Mouse (Mus musculus) midbrain, embryonic 12.5 days (tissue): ENCODE measurements around the gene Hivep3. TPM values are rescaled to one million over a fixed set of nuclear protein-coding genes. Genes with fewer than 3 reads are reported as not detected.

ENCODE experiments used
- ATAC-seq: fragments of 200-750 bp; cut with Nextera tagmentation; 2 replicates; pipeline ENCODE4 v1.8.0; 2017; ENCODE audit warnings: low read depth, moderate TSS enrichment, moderate library complexity; ENCODE audit not compliant: low FRiP score
- H3K27ac ChIP-seq: fragments of 300-500 bp; sonication (generic); replicated peaks from 2 replicates; pipeline ENCODE4 v1.5.1; 2016; ENCODE audit warnings: mild to moderate bottlenecking
- H3K27me3 ChIP-seq: fragments of 300-500 bp; sonication (generic); 2 replicates; pipeline ENCODE4 v1.6.1; 2016; ENCODE audit warnings: mild to moderate bottlenecking
- H3K36me3 ChIP-seq: fragments of 300-500 bp; sonication (generic); 2 replicates; pipeline ENCODE4 v1.6.1; 2016
- H3K4me1 ChIP-seq: fragments of 300-500 bp; sonication (generic); 2 replicates; pipeline ENCODE4 v1.6.1; 2016
- H3K4me2 ChIP-seq: fragments of 300-500 bp; sonication (generic); replicated peaks from 2 replicates; pipeline ENCODE4 v1.6.1; 2016; ENCODE audit warnings: mild to moderate bottlenecking, moderate library complexity
- H3K4me3 ChIP-seq: fragments of 300-500 bp; sonication (generic); 2 replicates; pipeline ENCODE4 v1.5.1; 2016; ENCODE audit warnings: mild to moderate bottlenecking
- H3K9ac ChIP-seq: fragments of 300-500 bp; sonication (generic); replicated peaks from 2 replicates; pipeline ENCODE4 v1.6.1; 2016; ENCODE audit warnings: mild to moderate bottlenecking, moderate library complexity
- H3K9me3 ChIP-seq: fragments of 300-500 bp; sonication (generic); 2 replicates; pipeline ENCODE4 v1.6.1; 2016; ENCODE audit warnings: mild to moderate bottlenecking
- WGBS: fragments of 180-500 bp; shearing (Covaris S2); methylation state at CpG from one replicate; pipeline ENCODE4 v1.1.7; 2016; 5-methylcytosine and 5-hydroxymethylcytosine counted together
- polyA plus RNA-seq: library from polyadenylated mRNA; unstranded; fragments of >200 nt; fragmentation: Nextera tagmentation; extraction: Ambion mirVana; gene quantifications from 2 replicates; pipeline ENCODE4 v1.2.1, GENCODE M21; 2016

Gene Hivep3
- polyA plus RNA-seq, 1 experiment from 2014 or later: 4.5 TPM

DNA sequence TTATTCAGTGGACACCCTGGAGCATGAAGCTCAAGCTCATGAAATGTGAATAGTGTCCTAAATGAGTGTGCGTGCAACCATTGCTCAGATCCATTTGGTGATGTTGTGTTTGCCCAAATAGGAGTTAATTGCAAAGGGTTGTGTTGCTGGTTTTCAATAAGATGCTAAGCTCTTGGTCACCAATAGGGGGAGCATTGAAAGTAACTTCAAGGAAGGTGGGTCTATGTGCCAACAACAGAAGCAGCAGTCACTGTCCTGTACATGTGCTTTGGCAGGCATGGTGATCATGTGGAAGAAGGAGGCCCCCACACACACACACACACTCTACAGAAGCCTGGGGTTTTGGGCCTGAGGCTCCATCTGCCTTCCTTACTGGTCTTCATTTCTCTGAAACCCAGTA lies 262.8 kb downstream of the Hivep3 start:
- H3K27ac ChIP-seq: no peak overlapping the region
- H3K9me3 ChIP-seq: no peaks in the 10 kb centered on the region
- WGBS: 87% methylated on average over 1 of the region's 1 CpGs
- no peaks in the 10 kb centered on the region for H3K4me1 ChIP-seq
- H3K4me2 ChIP-seq: no peak overlapping the region
- H3K4me3 ChIP-seq: no peak overlapping the region
- no peak overlapping the region for H3K9ac ChIP-seq
- H3K27me3 ChIP-seq: no peaks in the 10 kb centered on the region
- ATAC-seq: no peak
- no peaks in the 10 kb centered on the region for H3K36me3 ChIP-seq

DNA sequence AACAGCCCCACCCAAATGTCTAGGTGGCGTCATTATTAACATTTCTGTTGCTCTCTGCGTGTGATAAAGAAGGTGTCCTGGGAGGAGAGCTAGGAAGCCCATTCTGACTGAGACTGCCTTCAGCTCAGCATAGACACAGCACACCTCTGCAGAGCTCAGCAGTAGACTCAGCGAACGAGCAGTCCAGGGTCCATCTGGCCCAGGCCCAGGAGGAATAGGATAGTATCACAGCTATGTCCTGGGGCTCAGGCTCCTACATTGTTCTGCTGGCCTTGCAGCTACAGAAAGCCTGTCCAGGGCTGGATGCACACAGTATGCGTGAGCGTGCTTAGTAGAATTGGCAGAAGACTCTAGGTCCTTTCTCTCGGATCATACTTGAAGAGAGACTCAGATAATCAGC lies 263.8 kb downstream of the Hivep3 start:
- no peaks in the 10 kb centered on the region for H3K9me3 ChIP-seq
- H3K4me1 ChIP-seq: no peaks in the 10 kb centered on the region
- H3K27ac ChIP-seq: no peak overlapping the region
- ATAC-seq: no peak
- H3K4me2 ChIP-seq: no peak overlapping the region
- H3K36me3 ChIP-seq: no peaks in the 10 kb centered on the region
- 89% methylated on average over 7 of the region's 7 CpGs for WGBS
- H3K9ac ChIP-seq: no peak overlapping the region
- H3K4me3 ChIP-seq: no peak overlapping the region
- H3K27me3 ChIP-seq: no peaks in the 10 kb centered on the region

DNA sequence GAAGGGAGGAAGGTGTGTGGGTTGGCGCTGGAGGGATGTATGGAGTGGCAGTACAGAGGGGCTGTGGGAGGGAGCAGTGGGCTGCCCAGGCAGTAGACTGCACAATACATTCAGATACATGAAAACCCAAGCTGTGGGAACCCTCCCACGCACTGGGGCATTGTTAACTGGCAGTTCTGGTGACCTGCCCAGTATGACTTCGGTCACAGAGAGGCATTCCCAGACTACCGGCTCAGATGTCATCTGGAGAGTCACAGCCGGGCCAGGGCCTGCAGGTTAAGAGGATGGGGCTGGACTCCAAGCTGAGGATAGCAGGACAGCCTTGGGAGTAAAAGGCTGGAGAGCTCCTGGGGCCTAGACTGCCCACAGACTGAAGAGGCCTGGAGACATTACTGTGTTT lies 265.3 kb downstream of the Hivep3 start:
- WGBS: 70% methylated on average over 5 of the region's 5 CpGs
- no peak for ATAC-seq
- Histone ChIP-seq H3K9ac (no peak overlapping the region), H3K4me2 (no peak overlapping the region), H3K9me3 (no peaks in the 10 kb centered on the region), H3K27me3 (no peaks in the 10 kb centered on the region), H3K27ac (no peak overlapping the region), H3K4me3 (no peak overlapping the region), H3K36me3 (no peaks in the 10 kb centered on the region), H3K4me1 (no peaks in the 10 kb centered on the region)

DNA sequence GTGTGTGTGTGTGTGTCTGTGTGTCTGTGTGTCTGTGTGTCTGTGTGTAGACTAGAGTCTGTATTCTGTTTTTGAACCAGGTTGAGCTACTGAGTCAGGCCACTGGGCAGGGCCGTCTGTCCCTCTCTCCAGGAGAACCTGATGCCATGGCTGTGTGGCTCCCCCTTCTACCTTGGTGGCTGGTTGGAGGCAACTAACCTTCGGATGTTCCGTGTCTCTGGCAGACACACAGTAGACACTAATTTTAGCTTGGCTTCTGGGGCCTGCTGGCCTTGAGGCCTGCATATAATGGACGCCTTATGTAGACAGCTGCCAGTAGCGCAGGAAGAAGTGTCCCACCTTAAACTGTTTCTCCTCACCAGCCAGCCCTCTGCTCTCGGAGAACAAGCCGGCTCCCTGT lies 267.3 kb downstream of the Hivep3 start:
- no peaks in the 10 kb centered on the region for H3K4me1 ChIP-seq
- no peak overlapping the region for H3K4me3 ChIP-seq
- H3K9ac ChIP-seq: no peak overlapping the region
- H3K27me3 ChIP-seq: no peaks in the 10 kb centered on the region
- H3K4me2 ChIP-seq: no peak overlapping the region
- WGBS: 75% methylated on average over 7 of the region's 7 CpGs
- no peaks in the 10 kb centered on the region for H3K9me3 ChIP-seq
- ATAC-seq: no peak
- no peaks in the 10 kb centered on the region for H3K36me3 ChIP-seq
- no peak overlapping the region for H3K27ac ChIP-seq

DNA sequence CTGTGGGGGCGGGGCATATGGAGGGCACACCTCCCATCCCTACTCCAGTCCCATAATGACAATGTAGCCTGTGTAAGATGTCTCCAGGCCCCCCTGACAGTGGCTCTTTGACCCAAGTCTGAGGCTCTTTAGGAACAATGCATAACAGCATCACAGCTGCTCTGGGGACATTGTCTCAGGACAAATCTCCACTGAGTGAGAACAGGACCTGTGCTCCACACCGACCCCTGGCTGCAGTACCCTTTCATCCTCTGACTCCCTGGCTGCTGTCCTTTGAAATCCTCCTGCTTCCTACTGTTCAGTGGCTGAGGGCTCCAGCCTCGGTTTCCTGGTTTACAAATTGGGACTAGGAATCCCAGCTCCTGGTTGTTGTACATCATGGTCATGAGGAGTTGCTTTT lies 269.4 kb downstream of the Hivep3 start:
- Histone ChIP-seq H3K27me3 (no peaks in the 10 kb centered on the region), H3K36me3 (no peaks in the 10 kb centered on the region), H3K27ac (no peak overlapping the region), H3K4me3 (no peak overlapping the region), H3K4me2 (no peak overlapping the region), H3K9me3 (no peaks in the 10 kb centered on the region), H3K9ac (no peak overlapping the region), H3K4me1 (no peaks in the 10 kb centered on the region; the same call in 1 of the 2 replicates)
- ATAC-seq: no peak
- WGBS: 46% methylated on average over 3 of the region's 3 CpGs

DNA sequence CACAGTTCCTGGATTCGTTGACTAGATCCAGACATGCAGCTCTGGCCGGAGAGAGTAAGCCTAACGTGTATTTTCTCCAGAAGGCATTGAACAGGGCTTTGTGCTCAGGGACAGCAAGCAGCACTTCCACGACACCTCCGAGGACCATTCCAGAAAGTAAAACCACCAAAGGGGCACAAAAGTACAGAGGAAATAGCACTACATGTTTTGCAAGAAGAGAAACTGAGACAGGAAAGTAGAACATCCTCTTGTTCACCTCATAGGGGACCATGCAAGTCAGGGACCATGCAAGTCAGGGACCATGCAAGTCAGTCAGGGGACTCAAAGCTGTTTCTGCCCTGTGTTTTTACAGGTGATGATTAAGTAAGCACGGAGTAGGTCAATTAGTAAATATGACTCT lies 272.5 kb downstream of the Hivep3 start:
- H3K9ac ChIP-seq: no peak overlapping the region
- no peak overlapping the region for H3K27ac ChIP-seq
- 82% methylated on average over 6 of the region's 6 CpGs for WGBS
- H3K36me3 ChIP-seq: no peaks in the 10 kb centered on the region
- H3K4me1 ChIP-seq: peaks cover 2% of the 10 kb centered on the region; the same call in 1 of the 2 replicates
- no peaks in the 10 kb centered on the region for H3K27me3 ChIP-seq
- H3K9me3 ChIP-seq: no peaks in the 10 kb centered on the region
- no peak overlapping the region for H3K4me3 ChIP-seq
- no peak overlapping the region for H3K4me2 ChIP-seq
- no peak for ATAC-seq

DNA sequence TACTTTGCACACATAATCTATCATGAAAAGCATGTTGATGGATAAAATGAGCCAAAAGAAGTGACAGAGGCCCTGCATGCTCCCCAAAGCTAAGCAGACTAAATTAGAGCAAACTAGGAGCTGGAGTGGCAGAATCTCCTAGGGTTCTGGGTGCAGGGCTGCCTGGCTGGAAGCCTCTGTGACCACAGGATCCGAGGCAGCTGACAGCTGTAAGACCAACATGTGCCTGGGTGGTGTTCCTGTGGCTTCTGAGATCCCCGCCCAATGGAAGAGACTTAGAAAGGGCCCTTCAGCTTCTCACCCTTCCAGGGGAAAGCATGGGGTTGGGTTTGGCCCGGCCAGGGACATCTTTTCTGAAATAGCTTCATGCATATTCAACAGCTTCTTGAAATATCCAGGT lies 274.3 kb downstream of the Hivep3 start:
- Histone ChIP-seq H3K27me3 (no peaks in the 10 kb centered on the region), H3K9me3 (no peaks in the 10 kb centered on the region), H3K4me3 (no peak overlapping the region), H3K27ac (no peak overlapping the region), H3K9ac (no peak overlapping the region), H3K36me3 (no peaks in the 10 kb centered on the region), H3K4me2 (no peak overlapping the region), H3K4me1 (peaks cover 2% of the 10 kb centered on the region; the same call in 1 of the 2 replicates)
- WGBS: 65% methylated on average over 3 of the region's 3 CpGs
- no peak for ATAC-seq

DNA sequence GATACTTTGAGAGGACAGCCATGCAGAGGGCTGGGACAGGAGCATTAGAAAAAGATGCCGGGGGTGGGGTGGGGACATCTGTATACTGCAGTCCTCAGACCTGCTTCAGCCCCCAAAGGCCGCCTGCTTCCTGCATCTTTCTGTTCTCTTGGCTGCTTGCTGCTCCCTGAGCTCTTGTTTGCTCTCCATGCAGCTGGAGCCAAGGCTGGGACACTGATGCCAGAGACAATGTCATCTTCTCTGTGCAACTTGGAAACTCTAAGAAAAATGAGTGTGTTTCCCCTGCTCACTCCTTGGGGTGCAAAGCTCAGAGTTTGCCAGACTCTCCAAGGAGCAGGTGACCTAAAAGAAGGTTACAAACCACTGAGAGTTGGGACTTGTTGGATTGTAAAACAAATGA lies 275.6 kb downstream of the Hivep3 start:
- Histone ChIP-seq H3K36me3 (no peaks in the 10 kb centered on the region), H3K27ac (no peak overlapping the region), H3K9ac (no peak overlapping the region), H3K9me3 (no peaks in the 10 kb centered on the region), H3K4me3 (no peak overlapping the region), H3K27me3 (no peaks in the 10 kb centered on the region), H3K4me2 (no peak overlapping the region), H3K4me1 (peaks cover 2% of the 10 kb centered on the region; the same call in 1 of the 2 replicates)
- ATAC-seq: no peak
- WGBS: 69% methylated on average over 2 of the region's 2 CpGs

DNA sequence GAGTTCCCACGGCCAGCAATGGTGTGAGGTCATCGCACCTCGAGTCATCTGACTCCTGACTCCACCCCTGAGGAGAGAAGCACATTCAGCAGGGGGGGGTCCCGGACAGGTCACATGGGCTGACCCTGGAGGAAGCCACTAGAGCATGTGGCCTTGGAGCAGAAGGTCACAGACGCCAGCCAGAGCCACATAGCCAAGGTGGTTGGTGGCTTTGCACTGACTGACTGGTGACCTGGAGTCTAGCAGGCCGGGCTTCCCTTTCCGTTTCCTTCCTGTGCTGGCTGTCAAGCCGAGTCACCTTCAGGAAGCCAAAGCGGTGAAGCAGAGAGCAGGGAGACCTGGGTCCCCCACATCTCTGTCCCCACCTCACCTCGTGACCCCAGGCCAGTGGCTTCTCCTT lies 278.2 kb downstream of the Hivep3 start:
- no peaks in the 10 kb centered on the region for H3K9me3 ChIP-seq
- H3K4me1 ChIP-seq: peaks cover 2% of the 10 kb centered on the region; the same call in 1 of the 2 replicates
- no peaks in the 10 kb centered on the region for H3K27me3 ChIP-seq
- ATAC-seq: no peak
- 78% methylated on average over 10 of the region's 10 CpGs for WGBS
- no peak overlapping the region for H3K27ac ChIP-seq
- H3K36me3 ChIP-seq: no peaks in the 10 kb centered on the region
- H3K4me2 ChIP-seq: no peak overlapping the region
- no peak overlapping the region for H3K9ac ChIP-seq
- no peak overlapping the region for H3K4me3 ChIP-seq

DNA sequence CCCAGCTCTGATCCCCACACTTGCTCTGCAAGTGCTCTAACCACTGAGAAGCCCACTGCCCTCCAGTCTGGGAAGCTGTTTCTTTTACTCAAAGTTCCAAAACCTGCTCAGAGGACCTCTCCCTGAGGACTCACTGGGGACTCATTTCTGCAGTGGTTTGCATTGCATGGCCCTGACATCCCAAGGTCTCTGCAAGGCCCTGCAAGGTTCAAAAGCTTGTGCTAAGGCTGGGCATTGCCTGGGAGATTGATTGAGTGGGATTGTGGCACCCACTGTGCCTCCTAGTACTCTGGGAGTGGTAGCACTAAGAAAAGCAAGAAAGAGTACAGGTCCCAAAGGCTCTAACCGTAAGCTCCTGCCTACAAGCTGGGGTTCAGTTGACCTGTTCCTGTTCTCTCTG lies 279.3 kb downstream of the Hivep3 start:
- 91% methylated on average over 1 of the region's 1 CpGs for WGBS
- H3K36me3 ChIP-seq: no peaks in the 10 kb centered on the region
- H3K9me3 ChIP-seq: no peaks in the 10 kb centered on the region
- ATAC-seq: no peak
- H3K4me1 ChIP-seq: peaks cover 2% of the 10 kb centered on the region; the same call in 1 of the 2 replicates
- H3K4me2 ChIP-seq: no peak overlapping the region
- no peaks in the 10 kb centered on the region for H3K27me3 ChIP-seq
- H3K27ac ChIP-seq: no peak overlapping the region
- H3K9ac ChIP-seq: no peak overlapping the region
- H3K4me3 ChIP-seq: no peak overlapping the region

DNA sequence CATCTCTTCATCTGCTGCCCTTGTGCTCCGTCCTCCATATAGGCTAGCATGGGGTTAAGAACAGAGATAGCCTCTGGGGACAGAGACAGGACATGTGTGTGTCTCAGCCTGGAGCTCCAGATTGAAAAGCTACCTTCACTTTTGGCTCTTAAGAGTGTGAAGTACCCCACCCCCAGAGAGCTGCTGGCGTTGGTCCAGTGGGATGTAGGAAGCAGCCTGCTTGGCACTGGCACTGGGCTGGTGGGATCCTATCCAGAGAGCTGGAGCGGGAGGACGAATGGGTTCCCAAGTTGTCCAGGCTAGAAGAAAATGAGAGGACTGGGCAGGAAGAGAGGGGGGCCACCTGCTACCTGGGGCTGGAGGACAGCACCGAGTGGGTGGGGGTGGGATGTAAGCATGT lies 284.8 kb downstream of the Hivep3 start:
- Histone ChIP-seq H3K9ac (no peak overlapping the region), H3K4me2 (no peak overlapping the region), H3K27me3 (no peaks in the 10 kb centered on the region), H3K9me3 (no peaks in the 10 kb centered on the region), H3K4me3 (no peak overlapping the region), H3K4me1 (no peaks in the 10 kb centered on the region), H3K36me3 (no peaks in the 10 kb centered on the region), H3K27ac (no peak overlapping the region)
- 91% methylated on average over 5 of the region's 5 CpGs for WGBS
- no peak for ATAC-seq

DNA sequence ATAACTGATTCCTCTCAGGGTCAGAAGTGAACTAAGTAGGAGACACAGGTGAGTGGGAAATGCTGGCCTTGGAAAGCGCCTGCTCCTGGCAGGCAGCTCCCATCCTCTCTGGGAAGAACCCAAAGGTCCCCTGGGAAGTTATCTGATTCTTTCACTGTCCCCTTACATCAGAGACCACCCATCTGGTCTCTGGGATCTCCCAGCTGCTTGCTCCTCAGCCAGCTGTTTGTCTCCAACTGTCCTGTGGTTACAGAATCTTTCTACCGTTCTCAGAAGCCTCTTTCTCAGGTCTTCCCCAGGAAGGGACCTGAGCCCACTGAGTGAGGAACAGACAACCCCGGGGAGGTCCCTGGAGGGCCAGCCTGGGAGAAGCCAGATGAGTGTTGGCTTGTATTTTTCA lies 288.8 kb downstream of the Hivep3 start:
- Histone ChIP-seq H3K27ac (no peak overlapping the region), H3K4me1 (0 out of 2 replicates have a peak, but pooled peaks cover 4% of the 10 kb centered on the region), H3K27me3 (no peaks in the 10 kb centered on the region), H3K4me2 (no peak overlapping the region), H3K9ac (no peak overlapping the region), H3K4me3 (no peak overlapping the region), H3K9me3 (no peaks in the 10 kb centered on the region), H3K36me3 (no peaks in the 10 kb centered on the region)
- no peak for ATAC-seq
- WGBS: 72% methylated on average over 3 of the region's 3 CpGs

DNA sequence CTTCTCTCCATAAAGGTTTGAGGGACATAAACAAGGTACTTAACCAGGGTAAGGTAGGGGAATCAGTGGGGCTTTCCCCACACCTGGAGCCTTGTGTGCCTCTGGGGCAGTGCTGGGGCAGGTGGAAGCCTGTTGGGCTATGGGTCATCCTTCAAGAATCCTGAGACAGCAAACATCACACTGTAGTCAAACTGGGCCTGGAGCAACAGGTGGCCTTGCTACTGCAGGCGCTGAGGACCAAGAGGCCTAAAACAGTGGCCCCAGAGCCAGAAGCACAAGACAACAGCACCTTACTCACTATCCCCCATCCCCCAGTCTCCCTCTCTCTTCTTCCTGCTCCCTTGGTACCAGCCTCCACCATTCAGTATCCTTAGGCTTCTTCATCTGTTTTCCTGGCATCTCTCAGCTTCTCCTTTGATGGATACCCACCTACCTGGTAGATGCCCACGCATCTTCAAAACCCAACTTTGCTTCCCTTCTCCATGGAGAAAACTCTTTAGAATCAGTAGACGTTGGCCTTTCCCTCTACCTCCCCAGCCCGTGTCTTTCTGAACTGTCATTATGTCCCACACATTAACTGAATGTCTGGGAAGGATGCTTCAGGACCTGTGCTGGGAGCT lies 289.7 kb downstream of the Hivep3 start:
- H3K4me2 ChIP-seq: no peak overlapping the region
- no peaks in the 10 kb centered on the region for H3K27me3 ChIP-seq
- no peaks in the 10 kb centered on the region for H3K9me3 ChIP-seq
- WGBS: 89% methylated on average over 4 of the region's 4 CpGs
- H3K27ac ChIP-seq: no peak overlapping the region
- H3K36me3 ChIP-seq: no peaks in the 10 kb centered on the region
- 0 out of 2 replicates have a peak, but pooled peaks cover 4% of the 10 kb centered on the region for H3K4me1 ChIP-seq
- H3K9ac ChIP-seq: no peak overlapping the region
- no peak for ATAC-seq
- H3K4me3 ChIP-seq: no peak overlapping the region
